Mouse (Mus musculus): ENCODE measurements at regions not wholly inside any gene's neighbourhood (a gene's known extent, or its start where the extent isn't known, plus 50 kb on each side); places are given as distances from the start of the nearest gene placed in this dataset.
"Not testable (repeated sequence)": the region's sequence is repeated elsewhere in the genome, so short reads cannot be mapped to it uniquely, and the experiment has no call there.

- no peak for DNase-seq (ENCODE audit: low spot score in 2 of 2)
These were observed 189.5 kb upstream of the Tmem45b start for GRCm38 (mm10) chr9:31653788-31654187.

GRCm38 (mm10) chr9:31650362-31651130 lies 186.3 kb upstream of the Tmem45b start:
- no peak for DNase-seq (ENCODE audit: low spot score in 2 of 2)

GRCm38 (mm10) chr9:31649073-31649472 lies 184.8 kb upstream of the Tmem45b start:
- no peak for DNase-seq (ENCODE audit: low spot score in 2 of 2)

GRCm38 (mm10) chr9:31648551-31648950 lies 184.3 kb upstream of the Tmem45b start:
- DNase-seq (ENCODE audit: low spot score in 2 of 2) = no peak

GRCm38 (mm10) chr9:31645114-31645513 lies 180.9 kb upstream of the Tmem45b start:
- DNase-seq (ENCODE audit: low spot score in 2 of 2) = no peak

- DNase-seq (ENCODE audit: low spot score in 2 of 2) = no peak
These were observed 179.8 kb upstream of the Tmem45b start for GRCm38 (mm10) chr9:31644106-31644505.

- DNase-seq (ENCODE audit: low spot score in 2 of 2) = no peak
These were observed 177.9 kb upstream of the Tmem45b start for GRCm38 (mm10) chr9:31642169-31642568.

- DNase-seq (ENCODE audit: low spot score in 2 of 2) = no peak
These were observed 164.0 kb upstream of the Tmem45b start for GRCm38 (mm10) chr9:31628291-31628690.

- not testable (repeated sequence) for DNase-seq (ENCODE audit: low spot score in 2 of 2)
These were observed 157.3 kb upstream of the Tmem45b start for GRCm38 (mm10) chr9:31621553-31621952.

- no peak for DNase-seq (ENCODE audit: low spot score in 2 of 2)
These were observed 155.1 kb upstream of the Tmem45b start for GRCm38 (mm10) chr9:31619344-31619743.

GRCm38 (mm10) chr9:31614250-31614945 lies 150.1 kb upstream of the Tmem45b start:
- DNase-seq (ENCODE audit: low spot score in 2 of 2) = no peak

- no peak for DNase-seq (ENCODE audit: low spot score in 2 of 2)
These were observed 146.9 kb upstream of the Tmem45b start for GRCm38 (mm10) chr9:31611036-31611695.

GRCm38 (mm10) chr9:31610631-31611030 lies 146.4 kb upstream of the Tmem45b start:
- DNase-seq (ENCODE audit: low spot score in 2 of 2) = no peak

- no peak for DNase-seq (ENCODE audit: low spot score in 2 of 2)
These were observed 145.9 kb upstream of the Tmem45b start for GRCm38 (mm10) chr9:31610212-31610611.

GRCm38 (mm10) chr9:31609731-31610130 lies 145.5 kb upstream of the Tmem45b start:
- no peak for DNase-seq (ENCODE audit: low spot score in 2 of 2)

GRCm38 (mm10) chr9:31608084-31608870 lies 144.0 kb upstream of the Tmem45b start:
- DNase-seq (ENCODE audit: low spot score in 2 of 2) = no peak

GRCm38 (mm10) chr9:31606936-31607335 lies 142.7 kb upstream of the Tmem45b start:
- no peak for DNase-seq (ENCODE audit: low spot score in 2 of 2)

- DNase-seq (ENCODE audit: low spot score in 2 of 2) = no peak
These were observed 140.3 kb upstream of the Tmem45b start for GRCm38 (mm10) chr9:31604497-31605090.

- no peak for DNase-seq (ENCODE audit: low spot score in 2 of 2)
These were observed 138.4 kb upstream of the Tmem45b start for GRCm38 (mm10) chr9:31602707-31603106.

GRCm38 (mm10) chr9:31595096-31595495 lies 130.8 kb upstream of the Tmem45b start:
- DNase-seq (ENCODE audit: low spot score in 2 of 2) = no peak

GRCm38 (mm10) chr9:31587671-31588070 lies 123.4 kb upstream of the Tmem45b start:
- DNase-seq (ENCODE audit: low spot score in 2 of 2) = no peak
